24 mouse cellular contexts compared by ENCODE assay signal in genomic region chr17:46076260-46076551, GRCm38 (mm10). TPM values are rescaled to one million over a fixed set of nuclear protein-coding genes. Genes with fewer than 3 reads are reported as not detected.
DNase-seq lines count a peak whose midpoint lies in the region; ATAC-seq and TF ChIP-seq lines count a peak whose summit lies in the region.
"Had no signal": no experiment of that assay in that cellular context is flagged by ENCODE, and none has a peak within 500 bp of the region (broad histone marks: within the 10 kb centered on the region; RNA-seq: fewer than 3 reads in every experiment).

No protein-coding gene starts in this region.

- DNase-seq in lung, postnatal 0 days (ENCODE audit: low spot score) = no peak
- DNase-seq in lung, postnatal 14 days = no peak
- DNase-seq in limb, embryonic 10.5 days (ENCODE audit: low spot score) = no peak
- no peak for DNase-seq in heart, adult 8-10 months (ENCODE audit: low spot score)
- DNase-seq: B cell, adult 2 months; cerebellum, adult 18-20 months; cerebellum, adult 9-10 months; cerebellum, postnatal 14 days; gastrocnemius, postnatal 10 days; gastrocnemius, postnatal 36 days; heart, postnatal 10 days; heart, postnatal 36 days had no signal

- TF ChIP-seq EP300 in lung, postnatal 0 days (IDR thresholded peaks at IDR 0.05) = no peak

- H3K4me1 ChIP-seq in lung, postnatal 0 days (ENCODE audit: insufficient read depth, low read depth, low read length) = peaks cover 5% of the 10 kb centered on the region; the same call in 1 of the 2 replicates
- H3K4me1 ChIP-seq in intestine, embryonic 16.5 days (ENCODE audit: control insufficient read depth, insufficient read depth, low read length) = peaks cover 18% of the 10 kb centered on the region
- peaks cover 41% of the 10 kb centered on the region for H3K4me1 ChIP-seq in limb, embryonic 10.5 days

- no peak overlapping the region for H3K4me2 ChIP-seq in lung, postnatal 0 days (replicated peaks; ENCODE audit: low read depth, low read length)
- no peak overlapping the region for H3K4me2 ChIP-seq in intestine, embryonic 16.5 days (ENCODE audit: low read depth, low read length)
- H3K4me2 ChIP-seq: forebrain, embryonic 13.5 days; heart, embryonic 12.5 days; heart, embryonic 15.5 days; hindbrain, embryonic 13.5 days had no signal

- no peaks in the 10 kb centered on the region for H3K36me3 ChIP-seq in lung, postnatal 0 days (ENCODE audit: insufficient read depth, low read length)
- no peaks in the 10 kb centered on the region for H3K36me3 ChIP-seq in intestine, embryonic 16.5 days (ENCODE audit: control insufficient read depth, insufficient read depth, low read length)
- no peaks in the 10 kb centered on the region for H3K36me3 ChIP-seq in limb, embryonic 10.5 days
- H3K36me3 ChIP-seq: forebrain, embryonic 10.5 days; G1E; heart, embryonic 12.5 days; heart, embryonic 15.5 days; hindbrain, embryonic 10.5 days; hindbrain, embryonic 13.5 days had no signal

- H3K27me3 ChIP-seq in lung, postnatal 0 days (replicated peaks; ENCODE audit: insufficient read depth, low read length) = no peaks in the 10 kb centered on the region
- no peaks in the 10 kb centered on the region for H3K27me3 ChIP-seq in intestine, embryonic 16.5 days (replicated peaks; ENCODE audit: control insufficient read depth, insufficient read depth, low read length)
- no peaks in the 10 kb centered on the region for H3K27me3 ChIP-seq in limb, embryonic 10.5 days (ENCODE audit: low read depth, poor library complexity, severe bottlenecking)
- H3K27me3 ChIP-seq: forebrain, embryonic 13.5 days; heart, embryonic 12.5 days; heart, embryonic 15.5 days; Patski had no signal

- H3K4me3 ChIP-seq in lung, postnatal 0 days (ENCODE audit: low read depth, low read length) = no peak overlapping the region
- H3K4me3 ChIP-seq in intestine, embryonic 16.5 days (ENCODE audit: low read length) = no peak overlapping the region
- H3K4me3 ChIP-seq in limb, embryonic 10.5 days = no peak overlapping the region
- H3K4me3 ChIP-seq: forebrain, embryonic 10.5 days; forebrain, embryonic 13.5 days; heart, embryonic 12.5 days; heart, embryonic 15.5 days; hindbrain, embryonic 10.5 days; hindbrain, embryonic 13.5 days had no signal

- H3K9ac ChIP-seq in lung, postnatal 0 days (replicated peaks; ENCODE audit: low read depth) = no peak overlapping the region
- H3K9ac ChIP-seq in intestine, embryonic 16.5 days (ENCODE audit: low read depth, low read length) = no peak overlapping the region
- H3K9ac ChIP-seq: forebrain, embryonic 13.5 days; heart, embryonic 12.5 days; heart, embryonic 15.5 days; hindbrain, embryonic 13.5 days had no signal

- no peaks in the 10 kb centered on the region for H3K9me3 ChIP-seq in lung, postnatal 0 days (ENCODE audit: low read length)
- no peaks in the 10 kb centered on the region for H3K9me3 ChIP-seq in intestine, embryonic 16.5 days (ENCODE audit: control insufficient read depth, low read length)
- H3K9me3 ChIP-seq in limb, embryonic 10.5 days (replicated peaks) = no peaks in the 10 kb centered on the region
- H3K9me3 ChIP-seq: forebrain, embryonic 13.5 days; heart, embryonic 12.5 days; heart, embryonic 15.5 days; hindbrain, embryonic 10.5 days; hindbrain, embryonic 13.5 days had no signal

- WGBS in lung, postnatal 0 days = 45% methylated on average over 1 of the region's 1 CpGs
- 42% methylated on average over 1 of the region's 1 CpGs for WGBS in intestine, embryonic 16.5 days
- 75% methylated on average over 1 of the region's 1 CpGs for WGBS in limb, embryonic 10.5 days

- TF ChIP-seq CTCF in lung, postnatal 0 days (IDR thresholded peaks at IDR 0.05) = no peak

- H3K27ac ChIP-seq in lung, postnatal 0 days (ENCODE audit: low read length) = no peak overlapping the region
- no peak overlapping the region for H3K27ac ChIP-seq in intestine, embryonic 16.5 days (ENCODE audit: low read length)
- H3K27ac ChIP-seq in limb, embryonic 10.5 days = peak overlapping the region; percentile 59
- H3K27ac ChIP-seq: forebrain, embryonic 10.5 days; forebrain, embryonic 13.5 days; heart, embryonic 15.5 days; hindbrain, embryonic 10.5 days; hindbrain, embryonic 13.5 days had no signal

- ATAC-seq in lung, postnatal 0 days = peak; percentile 8; the same call in 1 of the 2 replicates
- ATAC-seq in intestine, embryonic 16.5 days = peak; percentile 13; the same call in 1 of the 2 replicates
- ATAC-seq in megakaryocyte-erythroid progenitor cell, adult 5-6 weeks (replicated peaks; ENCODE audit: low FRiP score, low TSS enrichment, poor library complexity, severe bottlenecking) = no peak
- ATAC-seq: forebrain, embryonic 13.5 days; forebrain, embryonic 16.5 days; hindbrain, embryonic 16.5 days; Patski had no signal

RNA-seq across cellular contexts. Expression of gene Mrps18a, which starts 34.6 kb away (rescaled TPM):
- polyA plus RNA-seq in lung, postnatal 0 days (2015; fragmentation: Nextera tagmentation; extraction: Ambion mirVana) = 96.4 and 103 TPM in 2 replicates
- polyA plus RNA-seq in intestine, embryonic 16.5 days (2015; fragmentation: Nextera tagmentation; extraction: Ambion mirVana) = 159 and 164 TPM in 2 replicates
- polyA plus RNA-seq in limb, embryonic 10.5 days (2016; fragmentation: Nextera tagmentation; extraction: Ambion mirVana) = 184 and 192 TPM in 2 replicates
- 100 to 1,000 TPM; 144 to 157 (median 149) TPM for total RNA-seq in heart, adult 8-10 months (2022)
- 67.8 and 89.9 TPM in 2 replicates for total RNA-seq in megakaryocyte-erythroid progenitor cell, adult 5-6 weeks (2014; fragmentation: Nextera tagmentation)
- total RNA-seq in megakaryocyte-erythroid progenitor cell, adult 5-6 weeks (2017) = 39.1 and 50.0 TPM in 2 replicates

RNA-seq across cellular contexts. Expression of gene Vegfa, which starts 44.0 kb away (rescaled TPM):
- polyA plus RNA-seq in lung, postnatal 0 days (2015; fragmentation: Nextera tagmentation; extraction: Ambion mirVana) = 21.4 and 31.9 TPM in 2 replicates
- 2.7 and 3.3 TPM in 2 replicates for polyA plus RNA-seq in intestine, embryonic 16.5 days (2015; fragmentation: Nextera tagmentation; extraction: Ambion mirVana)
- polyA plus RNA-seq in limb, embryonic 10.5 days (2016; fragmentation: Nextera tagmentation; extraction: Ambion mirVana) = 2.0 and 3.1 TPM in 2 replicates
- 100 to 1,000 TPM; 195 to 267 (median 235) TPM for total RNA-seq in heart, adult 8-10 months (2022)
- total RNA-seq in megakaryocyte-erythroid progenitor cell, adult 5-6 weeks (2014; fragmentation: Nextera tagmentation) = 8.8 and 12.5 TPM in 2 replicates
- 15.2 and 17.2 TPM in 2 replicates for total RNA-seq in megakaryocyte-erythroid progenitor cell, adult 5-6 weeks (2017)
